13 mouse cellular contexts compared by ENCODE assay signal in the genomic region with DNA sequence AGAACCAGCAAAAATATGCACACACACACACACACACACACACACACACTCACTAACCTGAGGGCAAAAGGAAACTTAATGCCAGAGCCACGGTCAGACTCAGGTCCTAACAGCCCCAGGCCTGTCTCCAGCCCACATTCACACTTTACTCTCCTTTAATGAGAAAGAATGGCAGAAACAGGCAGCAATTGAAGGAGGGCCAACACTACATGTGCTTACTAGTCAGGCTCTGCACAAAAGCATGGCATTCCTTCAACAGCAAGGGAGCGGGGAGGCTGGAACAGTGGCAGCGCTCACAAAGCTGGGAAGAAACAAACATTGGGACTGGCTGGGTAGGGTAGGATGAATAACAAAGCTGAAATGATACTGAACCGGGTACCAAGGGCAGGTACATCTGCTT. TPM values are rescaled to one million over a fixed set of nuclear protein-coding genes. Genes with fewer than 3 reads are reported as not detected.
A peak's percentile ranks its signal among the peaks of the same experiment; 100 is the strongest.
DNase-seq lines count a peak whose midpoint lies in the region; ATAC-seq and TF ChIP-seq lines count a peak whose summit lies in the region.
"Had no signal": no experiment of that assay in that cellular context is flagged by ENCODE, and none has a peak within 500 bp of the region (broad histone marks: within the 10 kb centered on the region; RNA-seq: fewer than 3 reads in every experiment).

No protein-coding gene starts in this region.

- no peaks in the 10 kb centered on the region for H3K4me1 ChIP-seq in lung, embryonic 14.5 days (ENCODE audit: insufficient read depth)
- peaks cover 23% of the 10 kb centered on the region for H3K4me1 ChIP-seq in intestine, embryonic 16.5 days (ENCODE audit: control insufficient read depth, insufficient read depth, low read length)
- H3K4me1 ChIP-seq: neural tube, embryonic 15.5 days had no signal

- peak; percentile 13; the same call in 1 of the 2 replicates for ATAC-seq in lung, embryonic 14.5 days (ENCODE audit: insufficient read depth)
- ATAC-seq in intestine, embryonic 16.5 days, result no peak

- H3K36me3 ChIP-seq in lung, embryonic 14.5 days (ENCODE audit: insufficient read depth), result no peaks in the 10 kb centered on the region
- H3K36me3 ChIP-seq in intestine, embryonic 16.5 days (ENCODE audit: control insufficient read depth, insufficient read depth, low read length), result no peaks in the 10 kb centered on the region
- H3K36me3 ChIP-seq: limb, embryonic 13.5 days; neural tube, embryonic 15.5 days had no signal

- H3K4me2 ChIP-seq in lung, embryonic 14.5 days, result no peak overlapping the region
- no peak overlapping the region for H3K4me2 ChIP-seq in intestine, embryonic 16.5 days (ENCODE audit: low read depth, low read length)
- H3K4me2 ChIP-seq: limb, embryonic 13.5 days; neural tube, embryonic 15.5 days had no signal

- no peaks in the 10 kb centered on the region for H3K9me3 ChIP-seq in lung, embryonic 14.5 days (ENCODE audit: low read depth, low read length)
- H3K9me3 ChIP-seq in intestine, embryonic 16.5 days (ENCODE audit: control insufficient read depth, low read length), result no peaks in the 10 kb centered on the region
- H3K9me3 ChIP-seq: limb, embryonic 13.5 days; neural tube, embryonic 15.5 days had no signal

- DNase-seq in heart, adult 11 months, result peak; percentile 52
- no peak for DNase-seq in heart, adult 18-20 months
- no peak for DNase-seq in lung, embryonic 14.5 days
- no peak for DNase-seq in lung, postnatal 10 days
- peak; percentile 39 for DNase-seq in adipocyte (ENCODE audit: low spot score)
- no peak for DNase-seq in urinary bladder, adult 18-20 months (ENCODE audit: low spot score in 2 of 2)
- no peak for DNase-seq in urinary bladder, postnatal 36 days (ENCODE audit: low spot score in 2 of 2)
- DNase-seq: embryo, embryonic 11 days; gastrocnemius, adult 2 months; thymus, adult 2 months had no signal

- TF ChIP-seq CTCF in lung, embryonic 14.5 days (IDR thresholded peaks at IDR 0.05; ENCODE audit: low read depth), result no peak

- peak overlapping the region; percentile 87 for H3K27ac ChIP-seq in lung, embryonic 14.5 days (ENCODE audit: low read depth)
- H3K27ac ChIP-seq in intestine, embryonic 16.5 days (ENCODE audit: low read length), result peak overlapping the region; percentile 75
- H3K27ac ChIP-seq: gastrocnemius, adult 2 months; limb, embryonic 13.5 days; neural tube, embryonic 15.5 days had no signal

- H3K9ac ChIP-seq in lung, embryonic 14.5 days, result no peak overlapping the region
- H3K9ac ChIP-seq in intestine, embryonic 16.5 days (ENCODE audit: low read depth, low read length), result no peak overlapping the region
- H3K9ac ChIP-seq: limb, embryonic 13.5 days; neural tube, embryonic 15.5 days had no signal

- H3K27me3 ChIP-seq in lung, embryonic 14.5 days (ENCODE audit: insufficient read depth, low read length), result no peaks in the 10 kb centered on the region
- no peaks in the 10 kb centered on the region for H3K27me3 ChIP-seq in intestine, embryonic 16.5 days (replicated peaks; ENCODE audit: control insufficient read depth, insufficient read depth, low read length)
- H3K27me3 ChIP-seq: limb, embryonic 13.5 days; neural tube, embryonic 15.5 days had no signal

- H3K4me3 ChIP-seq in lung, embryonic 14.5 days (ENCODE audit: low read depth, low read length), result no peak overlapping the region
- no peak overlapping the region for H3K4me3 ChIP-seq in intestine, embryonic 16.5 days (ENCODE audit: low read length)
- H3K4me3 ChIP-seq: gastrocnemius, adult 2 months; limb, embryonic 13.5 days; neural tube, embryonic 15.5 days had no signal

- WGBS in lung, embryonic 14.5 days, result 82% methylated on average over 4 of the region's 4 CpGs
- 78% methylated on average over 4 of the region's 4 CpGs for WGBS in intestine, embryonic 16.5 days

RNA-seq across cellular contexts. Expression of a gene that starts 45.8 kb away (rescaled TPM):
- total RNA-seq in heart, adult 18-20 months (2021), result 10 to 100 TPM; 42.4 to 72.6 TPM
- polyA plus RNA-seq in lung, embryonic 14.5 days (2014; fragmentation: Nextera tagmentation; extraction: Ambion mirVana), result 76.3 and 78.6 TPM in 2 replicates
- 84.7 and 122 TPM in 2 replicates for polyA plus RNA-seq in intestine, embryonic 16.5 days (2015; fragmentation: Nextera tagmentation; extraction: Ambion mirVana)

Comparison
In these comparisons a context has a peak if more than half of its experiments do, and no peak if none do; other contexts are left out.
1. DNase-seq: peak in heart, adult 11 months (single experiment) and adipocyte (single experiment); none in heart, adult 18-20 months (0 of 2), lung, embryonic 14.5 days (single experiment), lung, postnatal 10 days (single experiment), urinary bladder, adult 18-20 months (0 of 2) and urinary bladder, postnatal 36 days (0 of 2).